Mouse (Mus musculus): ENCODE measurements around the gene Mib2. TPM values are rescaled to one million over a fixed set of nuclear protein-coding genes. Genes with fewer than 3 reads are reported as not detected.

The Mib2 gene
- polyA plus RNA-seq, 1 experiment = 106 TPM

DNA sequence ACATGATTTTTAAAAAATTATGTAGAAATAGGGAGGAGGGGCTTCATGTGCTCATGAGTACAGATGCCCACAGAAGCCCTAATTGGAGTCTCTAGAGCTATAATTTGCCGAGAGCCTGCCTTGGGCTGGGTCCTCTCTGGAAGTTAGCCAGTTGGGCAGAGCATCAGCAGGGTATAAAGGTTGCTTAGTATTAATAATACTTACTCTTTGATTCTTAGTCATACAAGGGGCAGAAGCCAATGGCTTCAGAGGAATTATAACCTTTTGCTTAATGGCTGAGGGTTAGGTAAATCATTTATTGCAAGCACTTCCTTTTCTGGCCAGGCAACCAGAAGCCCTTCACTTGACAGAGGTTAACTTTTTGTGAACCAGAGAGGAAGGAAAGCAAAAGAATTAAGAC lies 25.5 kb downstream of the Mib2 start:
- Histone ChIP-seq H3K36me3 (ENCODE audit: control insufficient read depth, insufficient read depth) (peaks cover 58% of the 10 kb centered on the region), H3K4me2 (ENCODE audit: low read depth) (no peak overlapping the region), H3K27me3 (ENCODE audit: control insufficient read depth, insufficient read depth, insufficient read length) (no peaks in the 10 kb centered on the region), H3ac (ENCODE audit: control insufficient read depth, insufficient read length) (no peak overlapping the region), H3K4me3 (no peak overlapping the region), H3K79me2 (ENCODE audit: control insufficient read depth, insufficient read depth) (no peaks in the 10 kb centered on the region)
- no peak for TF ChIP-seq POLR2AphosphoS2 (IDR thresholded peaks at IDR 0.05; ENCODE audit: insufficient read length, low read depth)
- TF ChIP-seq REST (IDR thresholded peaks at IDR 0.05; ENCODE audit: insufficient read depth, insufficient read length) = no peak
- no peak for TF ChIP-seq CEBPB (IDR thresholded peaks at IDR 0.05; ENCODE audit: insufficient read depth, poor library complexity, severe bottlenecking)
- TF ChIP-seq POLR2A (IDR thresholded peaks at IDR 0.05; ENCODE audit: insufficient read length, low read depth) = no peak
- TF ChIP-seq SRF (IDR thresholded peaks at IDR 0.05; ENCODE audit: control insufficient read depth, insufficient read length, low read depth) = no peak
- TF ChIP-seq E2F4 (IDR thresholded peaks at IDR 0.05; ENCODE audit: insufficient read depth) = no peak
- no peak for TF ChIP-seq TCF12 (IDR thresholded peaks at IDR 0.05; ENCODE audit: insufficient read depth, poor library complexity, severe bottlenecking)
- TF ChIP-seq MAX (IDR thresholded peaks at IDR 0.05; ENCODE audit: low read depth) = no peak
- TF ChIP-seq MYOD1 (IDR thresholded peaks at IDR 0.05; ENCODE audit: control insufficient read depth in 1 of 3, insufficient read length in 2 of 3, low read depth in 2 of 3) = no peak
- TF ChIP-seq USF1 (IDR thresholded peaks at IDR 0.05; ENCODE audit: low read depth) = no peak
- TF ChIP-seq MYOG (IDR thresholded peaks at IDR 0.05; ENCODE audit: control insufficient read depth in 1 of 3, insufficient read depth in 1 of 3, insufficient read length in 2 of 3, low read depth in 2 of 3) = no peak
- no peak for TF ChIP-seq TCF3 (IDR thresholded peaks at IDR 0.05; ENCODE audit: insufficient read length, low read depth)

DNA sequence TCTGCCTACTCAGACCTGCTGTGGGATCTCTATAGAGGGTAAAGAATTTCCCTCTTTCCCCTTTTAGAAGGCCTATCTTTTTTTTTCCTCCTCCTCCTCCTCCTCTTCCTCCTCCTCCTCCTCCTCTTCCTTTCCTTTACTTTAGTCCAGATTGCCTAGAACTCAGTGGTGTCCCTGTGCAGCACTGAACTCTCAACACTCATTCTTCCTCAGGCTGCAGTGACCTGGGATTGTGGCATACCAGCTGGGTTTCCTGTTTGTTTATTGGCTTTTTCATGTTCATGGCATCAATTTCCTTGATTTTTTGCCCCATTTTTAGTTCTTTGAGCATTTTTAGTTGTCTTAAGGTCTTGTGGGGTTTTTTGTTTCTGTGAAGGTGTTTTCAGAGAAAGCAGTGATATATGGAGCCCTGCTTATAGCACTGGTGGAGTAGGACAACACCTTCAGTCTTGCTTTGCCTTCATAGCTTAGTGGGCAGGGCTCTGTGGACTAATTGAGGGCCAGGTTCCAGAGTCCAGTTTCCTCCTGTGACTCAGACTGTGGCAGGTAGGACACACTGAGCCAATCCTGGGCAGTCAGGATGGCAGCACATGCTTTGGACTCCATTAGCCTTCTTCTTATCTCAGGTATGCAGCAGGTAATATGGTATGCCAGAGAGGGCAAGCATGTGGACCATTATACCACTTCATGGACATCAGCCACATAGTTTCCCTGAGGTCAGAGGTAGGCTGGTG lies 33.1 kb downstream of the Mib2 start:
- no peak overlapping the region for H3K4me3 ChIP-seq

DNA sequence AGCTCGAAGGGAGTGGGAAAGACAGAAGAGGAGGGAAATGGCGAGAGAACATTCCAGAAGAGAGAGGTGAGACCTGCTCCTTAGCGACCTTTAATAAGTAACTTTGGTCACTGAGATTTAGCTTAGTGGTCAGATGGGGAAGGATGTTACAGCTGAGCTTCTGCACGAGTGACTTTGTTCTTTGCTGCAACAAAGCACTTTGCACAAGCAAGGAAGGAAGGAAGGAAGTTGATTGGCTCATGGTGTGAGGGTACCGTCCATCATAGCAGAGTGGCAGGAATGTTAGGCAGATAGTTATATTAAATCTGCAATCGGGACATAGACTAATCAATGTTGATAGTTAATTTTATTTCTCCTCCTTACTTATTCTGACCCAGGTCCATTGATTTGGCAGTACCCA lies 38.7 kb downstream of the Mib2 start:
- Histone ChIP-seq H3ac (ENCODE audit: control insufficient read depth, insufficient read length) (no peak overlapping the region), H3K36me3 (ENCODE audit: control insufficient read depth, insufficient read depth) (peaks cover 51% of the 10 kb centered on the region), H3K4me3 (no peak overlapping the region), H3K79me2 (ENCODE audit: control insufficient read depth, insufficient read depth) (peaks cover 18% of the 10 kb centered on the region), H3K4me2 (ENCODE audit: low read depth) (no peak overlapping the region), H3K27me3 (ENCODE audit: control insufficient read depth, insufficient read depth, insufficient read length) (no peaks in the 10 kb centered on the region)
- TF ChIP-seq MYOD1 (IDR thresholded peaks at IDR 0.05; ENCODE audit: control insufficient read depth in 1 of 3, insufficient read length in 2 of 3, low read depth in 2 of 3) (no peak), MAX (IDR thresholded peaks at IDR 0.05; ENCODE audit: low read depth) (no peak), REST (IDR thresholded peaks at IDR 0.05; ENCODE audit: insufficient read depth, insufficient read length) (no peak), TCF12 (IDR thresholded peaks at IDR 0.05; ENCODE audit: insufficient read depth, poor library complexity, severe bottlenecking) (no peak), SRF (IDR thresholded peaks at IDR 0.05; ENCODE audit: control insufficient read depth, insufficient read length, low read depth) (no peak)

More for the DNA sequence above, 33.1 kb downstream of the Mib2 start:
- Histone ChIP-seq H3K4me2 (ENCODE audit: low read depth) (no peak overlapping the region), H3K79me2 (ENCODE audit: control insufficient read depth, insufficient read depth) (no peaks in the 10 kb centered on the region), H3K27me3 (ENCODE audit: control insufficient read depth, insufficient read depth, insufficient read length) (no peaks in the 10 kb centered on the region), H3K36me3 (ENCODE audit: control insufficient read depth, insufficient read depth) (peaks cover 74% of the 10 kb centered on the region), H3ac (ENCODE audit: control insufficient read depth, insufficient read length) (no peak overlapping the region)
- TF ChIP-seq REST (IDR thresholded peaks at IDR 0.05; ENCODE audit: insufficient read depth, insufficient read length) = no peak
- no peak for TF ChIP-seq TCF3 (IDR thresholded peaks at IDR 0.05; ENCODE audit: insufficient read length, low read depth)
- TF ChIP-seq MAX (IDR thresholded peaks at IDR 0.05; ENCODE audit: low read depth) = no peak
- TF ChIP-seq TCF12 (IDR thresholded peaks at IDR 0.05; ENCODE audit: insufficient read depth, poor library complexity, severe bottlenecking) = no peak
- no peak for TF ChIP-seq CEBPB (IDR thresholded peaks at IDR 0.05; ENCODE audit: insufficient read depth, poor library complexity, severe bottlenecking)
- no peak for TF ChIP-seq SRF (IDR thresholded peaks at IDR 0.05; ENCODE audit: control insufficient read depth, insufficient read length, low read depth)
- no peak for TF ChIP-seq MYOD1 (IDR thresholded peaks at IDR 0.05; ENCODE audit: control insufficient read depth in 1 of 3, insufficient read length in 2 of 3, low read depth in 2 of 3)
- TF ChIP-seq E2F4 (IDR thresholded peaks at IDR 0.05; ENCODE audit: insufficient read depth) = no peak
- TF ChIP-seq USF1 (IDR thresholded peaks at IDR 0.05; ENCODE audit: low read depth) = no peak
- TF ChIP-seq POLR2A (IDR thresholded peaks at IDR 0.05; ENCODE audit: insufficient read length, low read depth) = no peak
- TF ChIP-seq MYOG (IDR thresholded peaks at IDR 0.05; ENCODE audit: control insufficient read depth in 1 of 3, insufficient read depth in 1 of 3, insufficient read length in 2 of 3, low read depth in 2 of 3) = no peak
- no peak for TF ChIP-seq POLR2AphosphoS2 (IDR thresholded peaks at IDR 0.05; ENCODE audit: insufficient read length, low read depth)

DNA sequence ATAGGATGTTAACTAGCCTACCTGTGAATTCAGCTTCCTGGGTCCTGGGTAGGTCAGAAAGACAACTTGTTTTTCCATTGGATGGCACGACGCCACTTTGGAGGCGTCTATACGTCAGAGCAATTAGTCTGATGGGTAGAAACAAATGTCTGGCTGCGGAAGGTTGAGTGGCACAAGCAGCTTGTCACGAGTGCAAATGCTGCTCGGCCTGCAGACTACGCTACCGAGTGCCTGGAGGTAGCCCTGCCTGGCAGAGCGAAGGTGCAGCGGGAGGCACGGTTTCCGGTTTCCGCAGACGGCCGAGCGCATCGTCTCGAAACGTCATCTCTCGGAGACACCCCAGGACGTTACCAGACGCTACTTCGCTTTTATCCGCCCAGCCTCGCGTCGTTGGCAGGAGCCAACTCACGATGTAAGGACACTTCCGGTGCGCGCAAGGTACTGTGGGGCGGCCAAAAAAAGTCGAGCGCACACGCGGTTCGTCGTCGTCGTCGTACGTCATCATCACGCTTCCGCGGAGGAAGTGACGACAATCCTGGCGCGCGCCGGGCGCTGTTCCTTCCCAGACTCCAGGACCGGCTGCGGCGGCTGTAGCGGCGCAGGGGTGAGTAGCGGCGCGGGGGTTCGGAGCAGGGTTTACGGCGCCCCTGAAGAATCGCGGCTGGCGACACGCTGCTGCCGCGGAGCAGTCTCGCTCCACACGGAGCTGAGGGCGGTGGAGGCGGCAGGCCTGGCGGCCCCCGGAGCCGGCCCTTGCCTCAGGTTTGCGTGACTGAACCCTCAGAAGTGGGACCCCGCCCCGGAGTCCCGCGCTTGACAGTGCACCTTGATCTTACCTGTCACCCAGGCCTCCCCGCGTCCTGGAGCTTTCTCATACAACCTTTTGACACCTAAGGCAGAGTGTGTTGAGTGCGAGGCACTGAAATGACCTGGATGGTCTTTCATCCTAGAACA lies 44.4 kb downstream of the Mib2 start, which contains the start of gene Cdk11b:
TSS of gene Cdk11b (plus strand) at position 517 of the 954 bp plus-strand sequence.
- Histone ChIP-seq H3ac (ENCODE audit: control insufficient read depth, insufficient read length) (peak within 1 kb of the TSS; percentile 71), H3K27me3 (ENCODE audit: control insufficient read depth, insufficient read depth, insufficient read length) (no peaks in the 10 kb centered on the region), H3K4me2 (ENCODE audit: low read depth) (peak within 1 kb of the TSS; percentile 91), H3K4me3 (peak within 1 kb of the TSS; percentile 86), H3K36me3 (ENCODE audit: control insufficient read depth, insufficient read depth) (peaks cover 10% of the 10 kb centered on the region), H3K79me2 (ENCODE audit: control insufficient read depth, insufficient read depth) (peaks cover 33% of the 10 kb centered on the region)
- TF ChIP-seq MAX (IDR thresholded peaks at IDR 0.05; ENCODE audit: low read depth) = no peak
- no peak for TF ChIP-seq E2F4 (IDR thresholded peaks at IDR 0.05; ENCODE audit: insufficient read depth)
- TF ChIP-seq REST (IDR thresholded peaks at IDR 0.05; ENCODE audit: insufficient read depth, insufficient read length) = peak; percentile 16
- TF ChIP-seq SRF (IDR thresholded peaks at IDR 0.05; ENCODE audit: control insufficient read depth, insufficient read length, low read depth) = peak; percentile 92
- TF ChIP-seq POLR2A (IDR thresholded peaks at IDR 0.05; ENCODE audit: insufficient read length, low read depth) = peak; percentile 96
- TF ChIP-seq CEBPB (IDR thresholded peaks at IDR 0.05; ENCODE audit: insufficient read depth, poor library complexity, severe bottlenecking) = no peak
- peak; percentile 95 for TF ChIP-seq POLR2AphosphoS2 (IDR thresholded peaks at IDR 0.05; ENCODE audit: insufficient read length, low read depth)
- TF ChIP-seq MYOD1 (IDR thresholded peaks at IDR 0.05; ENCODE audit: control insufficient read depth in 1 of 3, insufficient read length in 2 of 3, low read depth in 2 of 3) = peak in 2 of 3 experiments; percentile 25 to 66
- TF ChIP-seq USF1 (IDR thresholded peaks at IDR 0.05; ENCODE audit: low read depth) = no peak
- TF ChIP-seq MYOG (IDR thresholded peaks at IDR 0.05; ENCODE audit: control insufficient read depth in 1 of 3, insufficient read depth in 1 of 3, insufficient read length in 2 of 3, low read depth in 2 of 3) = no peak
- TF ChIP-seq TCF12 (IDR thresholded peaks at IDR 0.05; ENCODE audit: insufficient read depth, poor library complexity, severe bottlenecking) = no peak
- no peak for TF ChIP-seq TCF3 (IDR thresholded peaks at IDR 0.05; ENCODE audit: insufficient read length, low read depth)

Data from myocyte (in vitro differentiated cells).